Mouse (Mus musculus): ENCODE data around the gene Zfp169.
"Not testable (repeated sequence)": the region's sequence is repeated elsewhere in the genome, so short reads cannot be mapped to it uniquely, and the experiment has no call there.

Gene Zfp169

DNA sequence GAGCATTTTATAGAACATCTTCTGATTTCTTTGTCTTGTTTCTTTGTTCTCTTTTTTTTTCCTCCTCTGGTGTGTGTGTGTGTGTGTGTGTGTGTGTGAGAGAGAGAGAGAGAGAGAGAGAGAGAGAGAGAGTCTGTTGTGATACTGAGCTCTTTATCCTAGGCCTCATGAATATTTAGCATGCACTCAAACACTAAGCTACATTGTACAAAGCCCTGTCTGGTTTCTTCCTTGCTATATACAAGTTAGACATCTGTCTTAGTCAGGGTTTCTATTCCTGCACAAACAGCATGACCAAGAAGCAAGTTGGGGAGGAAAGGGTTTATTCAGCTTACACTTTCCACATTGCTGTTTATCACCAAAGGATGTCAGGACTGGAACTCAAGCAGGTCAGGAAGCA lies 5.9 kb upstream of the Zfp169 start:
- DNase-seq (ENCODE audit: low read depth, low spot score), result not testable (repeated sequence)

DNA sequence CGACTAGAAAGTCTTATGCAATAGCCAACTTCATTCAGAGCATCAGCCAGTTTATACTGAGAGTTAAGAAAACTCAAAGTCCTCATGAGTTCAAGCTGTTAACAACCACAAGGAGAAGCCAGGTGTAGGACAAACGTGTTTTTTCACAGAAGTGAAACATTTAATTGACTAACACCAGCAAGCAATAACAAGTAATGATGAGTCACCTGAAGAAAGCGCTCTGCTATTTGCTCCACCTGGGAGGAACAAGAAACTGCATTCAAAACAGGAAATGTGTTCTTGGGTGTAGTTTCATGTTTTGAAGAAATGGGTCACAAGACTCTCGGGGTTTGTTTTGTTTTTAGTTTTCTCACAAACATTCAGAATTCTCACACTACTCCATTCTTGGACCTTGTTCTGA lies 2.6 kb upstream of the Zfp169 start:
- no peak for DNase-seq (ENCODE audit: low read depth, low spot score)

DNA sequence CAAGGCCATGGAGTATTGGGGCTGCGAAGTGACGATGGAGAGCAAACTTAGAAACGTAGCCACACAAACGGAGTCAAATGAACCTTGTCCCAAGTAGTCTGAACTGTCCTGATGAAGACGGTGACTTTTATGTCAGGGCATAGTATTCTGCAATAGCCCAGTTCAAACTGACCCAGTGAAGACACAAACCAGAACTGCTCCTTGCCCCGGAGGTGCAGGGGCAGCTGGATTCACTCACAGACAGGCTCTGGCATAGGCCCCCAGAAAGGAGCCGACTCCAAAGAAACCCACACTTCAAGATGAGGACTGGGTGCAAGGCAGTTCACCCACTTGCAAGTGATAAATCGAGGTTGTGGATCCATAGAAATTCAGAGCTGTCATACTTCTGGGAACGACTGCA lies 4.6 kb downstream of the Zfp169 start:
- no peak for DNase-seq (ENCODE audit: low read depth, low spot score)

DNA sequence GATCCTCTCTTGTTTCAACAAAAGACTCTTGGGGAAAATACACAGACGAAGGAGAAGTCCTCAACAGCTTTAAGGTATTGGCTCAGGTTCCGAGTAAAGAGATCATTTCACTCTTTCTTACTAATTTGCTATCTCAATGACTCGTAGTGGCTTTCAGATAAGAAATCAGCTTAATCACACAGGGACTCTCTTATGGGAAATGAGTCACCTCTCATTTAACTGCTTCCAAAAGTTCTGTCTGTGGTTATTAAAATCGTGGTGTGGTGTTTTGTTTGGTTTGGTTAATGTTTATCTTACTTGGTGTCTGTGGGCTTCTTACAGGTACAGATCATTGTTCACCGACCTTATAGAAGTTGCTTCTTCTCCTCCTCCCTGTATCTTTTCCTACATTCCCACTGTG lies 10.8 kb downstream of the Zfp169 start:
- no peak for DNase-seq (ENCODE audit: low read depth, low spot score)

DNA sequence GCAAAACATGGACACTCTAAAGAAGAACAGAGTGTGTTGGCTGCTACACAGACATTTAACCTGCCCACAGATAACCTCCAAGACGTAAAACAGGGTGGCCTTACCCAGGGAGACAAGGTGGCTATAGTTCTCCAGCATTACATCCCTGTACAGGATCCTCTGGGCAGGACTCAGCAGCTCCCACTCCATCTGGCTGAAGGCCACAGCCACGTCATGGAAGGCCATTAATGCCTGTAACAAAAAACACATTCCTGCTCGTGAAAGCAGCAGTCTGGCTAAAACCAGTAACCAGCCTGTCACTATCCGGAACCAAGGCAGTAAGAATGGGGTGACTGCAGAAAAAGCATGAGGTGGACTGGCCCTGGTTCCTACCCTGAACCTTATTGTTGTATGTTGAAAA lies 14.6 kb downstream of the Zfp169 start:
- DNase-seq (ENCODE audit: low read depth, low spot score), result peak; percentile 42

DNA sequence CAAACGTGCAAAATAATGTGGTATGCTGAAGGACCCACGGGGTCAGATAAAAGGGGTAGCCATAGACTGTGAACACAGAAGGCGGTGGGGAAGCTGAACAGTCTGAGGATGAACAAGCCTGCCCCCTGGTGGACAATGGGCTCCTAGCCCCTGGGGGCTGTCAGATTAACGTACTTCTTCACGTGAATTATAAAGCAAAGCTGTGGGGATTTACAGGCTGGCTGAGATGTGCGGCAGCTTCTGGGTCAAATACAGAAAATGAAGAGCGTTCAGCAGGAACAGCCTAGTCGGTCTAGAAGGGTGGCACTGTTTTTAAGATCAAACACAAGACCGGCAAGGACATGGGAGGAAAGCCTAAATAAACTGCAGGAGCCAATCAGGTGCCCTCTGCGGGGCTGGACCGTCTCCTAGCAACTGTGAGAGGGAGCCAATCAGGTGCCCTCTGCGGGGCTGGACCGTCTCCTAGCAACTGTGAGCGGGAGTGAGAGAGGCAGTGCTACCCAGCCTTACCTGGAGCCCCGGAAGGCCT lies 15.5 kb downstream of the Zfp169 start:
- peak; percentile 65 for DNase-seq (ENCODE audit: low read depth, low spot score)

DNA sequence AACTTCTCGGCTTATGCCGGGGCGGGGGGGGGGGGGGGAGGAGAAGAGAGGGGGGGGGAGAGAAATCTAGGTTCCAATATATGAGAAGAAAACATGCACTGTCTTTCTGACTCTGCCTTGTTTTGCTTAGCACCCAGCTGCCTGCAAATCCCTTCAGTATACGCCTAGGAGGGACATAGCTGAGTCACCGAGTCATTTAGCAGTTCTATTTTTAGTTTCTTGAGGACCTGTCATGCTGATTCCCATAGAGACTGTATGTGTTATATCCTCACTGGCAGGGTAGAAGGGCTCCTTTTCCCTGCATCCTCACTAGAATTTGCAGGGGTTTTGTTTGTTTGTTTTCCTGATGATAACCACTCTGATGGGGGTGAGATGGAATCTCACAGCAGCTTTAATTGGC lies 20.1 kb downstream of the Zfp169 start:
- DNase-seq (ENCODE audit: low read depth, low spot score), result no peak

DNA sequence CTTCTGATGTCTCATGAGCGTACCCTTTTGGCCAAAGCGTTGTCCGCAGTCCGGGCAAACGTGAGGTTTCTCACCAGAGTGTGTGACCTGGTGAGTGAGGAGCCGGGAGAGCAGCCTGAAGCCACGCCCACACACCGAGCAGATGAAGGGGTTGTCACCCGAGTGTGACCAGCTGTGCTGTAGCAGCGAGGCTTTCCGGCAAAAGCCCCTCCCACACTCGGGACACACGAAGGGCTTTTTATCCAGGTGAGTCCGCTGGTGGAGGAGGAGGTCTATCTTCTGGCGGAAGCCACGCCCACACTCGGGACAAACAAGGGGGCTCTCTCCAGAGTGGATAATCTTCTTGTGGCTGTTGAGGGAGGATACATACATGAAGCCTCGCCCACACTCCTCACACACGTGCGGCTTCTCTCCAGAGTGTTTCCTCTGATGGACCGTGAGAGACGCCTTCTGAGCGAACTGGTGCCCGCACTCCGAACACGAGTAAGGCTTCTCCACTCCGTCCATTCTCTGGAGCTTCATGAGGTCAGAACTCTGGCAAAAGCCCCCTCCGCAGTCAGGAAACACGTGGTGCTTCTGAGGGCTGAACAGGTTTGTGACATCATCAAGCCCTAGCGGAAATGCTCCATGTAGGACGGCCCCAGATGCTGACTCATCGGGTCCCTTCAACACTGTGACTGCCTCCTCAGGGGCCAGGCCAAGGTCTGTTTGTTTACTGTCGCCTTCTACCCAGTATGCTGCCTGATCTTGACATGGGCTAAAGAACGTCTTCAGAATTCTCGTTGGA lies 22.7 kb downstream of the Zfp169 start:
- DNase-seq (ENCODE audit: low read depth, low spot score), result no peak

DNA sequence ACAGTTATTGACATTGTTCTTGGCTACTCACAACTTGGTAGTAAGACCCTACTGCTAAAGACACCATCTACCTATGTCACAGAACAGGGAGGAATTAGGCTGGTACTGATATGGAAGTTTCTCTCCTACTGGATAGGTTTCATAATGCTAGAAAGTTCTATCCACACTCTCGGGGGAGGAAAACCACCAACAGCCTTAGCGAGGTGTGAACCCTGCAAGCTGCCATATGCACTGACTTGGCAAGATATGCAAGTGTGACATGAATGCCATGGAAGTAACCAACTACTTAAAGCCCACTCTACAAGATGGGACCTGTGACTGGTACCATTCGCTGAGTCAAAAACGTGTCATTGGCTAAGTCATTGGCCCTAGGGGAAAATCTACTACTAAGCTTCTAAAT lies 29.6 kb downstream of the Zfp169 start:
- no peak for DNase-seq (ENCODE audit: low read depth, low spot score)

DNA sequence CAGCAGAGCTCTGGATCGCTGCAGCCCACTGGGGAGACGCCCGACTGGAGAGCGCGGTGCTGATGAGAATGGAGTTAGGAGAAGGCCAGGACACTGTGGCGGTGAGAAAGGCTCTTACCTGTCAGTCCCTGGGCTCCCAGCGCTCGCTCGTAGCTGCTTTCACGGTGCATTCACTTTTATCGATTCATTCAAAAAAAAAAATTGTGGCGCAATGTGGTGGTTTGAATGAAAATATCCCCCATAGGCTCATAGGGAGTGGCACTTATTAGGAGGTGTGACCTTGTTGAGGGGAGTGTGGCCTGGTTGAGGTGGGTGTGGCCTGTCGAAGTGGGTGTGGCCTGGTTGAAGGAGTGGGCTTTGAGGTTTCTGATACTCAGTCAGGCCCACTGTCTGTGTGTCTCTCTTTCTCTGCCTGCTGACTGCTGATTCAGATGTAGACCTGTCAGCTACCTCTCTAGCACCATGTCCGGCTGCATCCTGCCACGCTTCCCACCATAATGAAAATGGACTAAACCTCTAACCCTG lies 44.5 kb downstream of the Zfp169 start:
- no peak for DNase-seq (ENCODE audit: low read depth, low spot score)

DNA sequence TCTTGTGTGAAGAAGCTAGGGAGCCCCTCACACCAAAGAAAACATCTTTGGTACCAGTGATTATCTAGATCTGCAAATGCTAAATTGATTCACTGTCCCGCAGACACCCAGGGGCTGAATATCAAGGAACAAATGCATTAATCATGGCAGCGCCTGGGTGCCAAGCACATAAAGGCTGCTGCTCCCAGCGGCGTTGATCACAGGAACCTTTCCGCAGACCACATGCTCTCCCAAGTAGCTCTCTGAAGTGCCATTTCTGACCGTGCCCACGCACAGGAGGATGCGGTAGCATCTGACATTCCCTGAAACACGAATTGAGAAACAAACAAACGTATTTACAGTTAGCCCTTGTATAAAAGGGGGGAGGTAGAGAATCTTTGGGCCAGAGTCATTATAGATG lies 47.1 kb downstream of the Zfp169 start:
- DNase-seq (ENCODE audit: low read depth, low spot score), result no peak

DNA sequence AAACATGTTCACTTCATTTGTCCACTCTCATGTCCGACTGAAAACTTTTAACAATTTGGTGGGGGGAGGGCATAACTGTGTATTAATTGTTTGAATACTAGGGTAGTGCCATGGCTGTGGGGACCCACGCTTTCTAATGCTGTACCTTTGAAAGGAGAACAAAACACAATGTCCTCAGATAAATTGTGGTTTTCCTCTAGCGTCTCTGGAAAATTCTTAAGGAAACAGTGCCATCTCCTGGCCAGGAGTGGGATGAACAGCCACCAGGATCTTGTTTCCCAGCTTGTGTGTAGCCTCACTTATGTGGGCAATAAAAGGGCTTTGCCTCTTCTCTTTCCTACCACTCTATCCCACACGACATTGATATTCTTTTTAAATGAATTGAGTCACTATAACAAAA lies 49.1 kb downstream of the Zfp169 start:
- peak; percentile 84 for DNase-seq (ENCODE audit: low read depth, low spot score)

DNA sequence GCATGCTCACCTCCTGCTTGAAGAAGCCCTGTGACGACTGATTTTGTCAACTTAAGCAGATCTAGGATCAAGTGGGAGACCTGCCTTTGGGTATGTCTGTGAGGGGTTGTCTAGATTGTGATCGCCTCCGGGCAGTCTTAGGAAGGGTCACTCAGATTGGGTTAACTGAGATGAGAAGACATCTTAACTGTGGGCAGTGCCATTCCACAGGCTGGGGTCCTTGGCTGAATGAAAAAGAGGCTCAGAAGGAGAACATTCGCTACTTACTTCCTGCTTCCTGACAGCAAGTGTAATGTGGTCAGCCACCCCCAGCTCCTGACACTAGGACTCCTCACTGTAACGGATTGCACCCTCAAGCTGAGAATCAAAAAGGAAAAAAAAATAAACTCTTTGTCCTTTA lies 54.0 kb downstream of the Zfp169 start:
- no peak for DNase-seq (ENCODE audit: low read depth, low spot score)

DNA sequence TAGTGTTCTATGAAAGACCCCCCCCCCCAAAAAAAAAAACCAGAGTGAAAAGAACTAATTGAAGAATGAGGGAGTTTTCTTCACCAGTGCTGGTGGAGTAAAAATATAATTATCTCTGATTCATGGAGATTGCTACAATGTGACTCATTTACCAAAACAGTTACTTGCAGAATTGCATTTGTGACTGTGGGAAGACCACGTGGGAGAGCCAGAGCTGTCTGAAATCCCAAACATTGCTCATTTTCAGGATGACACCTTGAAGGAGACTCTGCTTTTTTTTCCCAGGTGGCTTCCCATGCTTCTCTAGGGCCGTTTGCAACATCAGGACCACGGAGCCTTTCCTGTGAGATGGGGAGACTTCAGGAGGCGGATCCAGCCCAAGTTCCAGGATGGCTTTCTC lies 65.1 kb downstream of the Zfp169 start:
- DNase-seq (ENCODE audit: low read depth, low spot score), result no peak

DNA sequence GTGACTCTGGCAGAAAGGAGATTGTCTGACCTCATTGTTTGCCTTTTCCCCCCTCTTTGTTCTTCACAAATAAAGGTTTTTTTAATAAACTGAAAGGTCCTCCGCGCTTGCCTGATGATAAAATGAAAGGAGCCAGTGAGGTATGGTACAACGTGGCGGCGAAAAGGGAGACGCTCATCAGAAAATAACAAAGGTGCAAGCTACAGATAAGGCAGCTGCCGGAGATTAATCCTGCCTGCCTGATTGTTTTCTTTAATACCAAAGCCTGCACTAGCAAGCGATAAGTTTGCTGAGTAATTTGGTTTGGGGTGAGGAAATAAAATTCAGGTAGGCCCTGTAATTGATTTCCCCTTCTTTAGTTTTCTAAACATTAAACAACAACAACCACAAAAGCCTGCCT lies 69.3 kb downstream of the Zfp169 start:
- no peak for DNase-seq (ENCODE audit: low read depth, low spot score)

DNA sequence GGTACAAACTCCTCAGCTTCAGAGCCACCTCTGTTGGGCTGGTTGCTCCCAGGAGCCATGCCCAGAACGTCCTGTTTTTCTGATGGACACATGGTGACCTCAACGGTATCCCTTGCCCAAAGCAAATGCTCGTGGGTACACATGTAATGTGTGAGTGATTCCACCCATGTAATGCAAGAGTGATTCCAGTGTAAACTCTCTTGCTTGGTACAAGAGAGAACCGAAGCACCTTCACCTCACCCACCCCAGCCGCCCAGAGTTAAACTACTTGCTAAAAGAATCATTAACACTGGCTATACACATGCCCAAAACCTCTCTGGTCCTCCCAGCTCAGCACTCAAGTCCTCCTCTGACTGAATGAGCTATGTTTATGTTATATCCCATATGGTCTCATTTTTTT lies 74.9 kb downstream of the Zfp169 start:
- DNase-seq (ENCODE audit: low read depth, low spot score), result no peak
